Mouse (Mus musculus): ENCODE measurements around the gene Frmd6. TPM values are rescaled to one million over a fixed set of nuclear protein-coding genes. Genes with fewer than 3 reads are reported as not detected.
A peak's percentile ranks its signal among the peaks of the same experiment; 100 is the strongest.

Frmd6 gene
- polyA plus RNA-seq, 1 experiment from 2014 or later, result 28.2 TPM

DNA sequence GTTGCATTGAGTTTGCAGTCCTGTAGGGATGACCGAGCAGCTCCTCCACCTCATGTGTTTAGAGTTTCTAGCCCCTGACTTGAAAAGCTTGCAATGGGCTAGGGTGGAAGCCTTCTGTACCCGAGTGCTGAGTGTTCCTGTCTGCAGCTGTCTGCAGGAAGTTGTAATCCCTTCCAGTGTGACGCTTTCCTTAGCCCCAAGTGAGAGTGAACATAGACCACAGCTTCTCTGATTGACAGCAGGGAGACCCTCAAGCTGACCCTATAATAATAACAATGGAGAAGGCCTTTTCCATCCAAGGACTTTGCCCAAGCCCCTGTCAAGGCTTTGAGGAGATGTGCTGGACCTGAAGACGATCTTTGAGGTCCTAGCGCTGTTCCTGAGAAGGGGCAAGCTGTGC lies 65.1 kb downstream of the Frmd6 start:
- H3K27me3 ChIP-seq, result no peaks in the 10 kb centered on the region
- ATAC-seq (ENCODE audit: low FRiP score), result no peak
- H3K27ac ChIP-seq, result no peak overlapping the region
- peaks cover 31% of the 10 kb centered on the region for H3K36me3 ChIP-seq
- WGBS, result 67% methylated on average over 5 of the region's 5 CpGs
- no peak overlapping the region for H3K4me2 ChIP-seq (replicated peaks)
- no peaks in the 10 kb centered on the region for H3K4me1 ChIP-seq
- no peaks in the 10 kb centered on the region for H3K9me3 ChIP-seq (replicated peaks)
- H3K9ac ChIP-seq, result no peak overlapping the region
- H3K4me3 ChIP-seq, result no peak overlapping the region

DNA sequence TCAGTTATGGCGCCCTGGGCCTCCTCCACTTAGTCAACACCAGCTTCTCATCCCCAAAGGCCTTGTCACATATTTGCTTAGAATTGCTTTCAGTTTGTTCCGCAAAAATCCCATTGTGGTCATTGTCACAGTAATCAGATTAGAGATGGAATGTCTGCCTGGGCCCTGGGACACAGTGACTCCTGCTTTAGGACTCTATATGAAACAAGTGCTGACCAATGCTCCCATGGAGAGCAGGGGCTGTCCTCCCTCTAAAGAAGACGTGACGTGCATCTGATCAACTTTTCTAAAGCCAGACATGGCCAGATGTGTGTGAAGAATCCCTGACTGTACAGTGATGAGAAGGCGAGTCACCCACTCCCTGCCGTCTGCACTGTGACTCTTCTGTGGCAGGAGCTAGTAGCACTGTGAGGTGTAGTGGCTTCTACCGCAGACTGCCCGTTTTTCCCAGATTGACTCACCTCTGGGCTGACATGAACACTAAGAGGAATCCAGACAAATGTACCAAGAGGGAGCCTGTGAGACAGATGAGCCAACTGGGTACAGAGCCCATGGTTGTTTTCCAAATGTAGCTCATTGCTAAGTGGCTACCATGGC lies 65.7 kb downstream of the Frmd6 start:
- no peaks in the 10 kb centered on the region for H3K27me3 ChIP-seq
- WGBS, result 86% methylated on average over 8 of the region's 8 CpGs
- H3K4me1 ChIP-seq, result no peaks in the 10 kb centered on the region
- H3K27ac ChIP-seq, result no peak overlapping the region
- peaks cover 34% of the 10 kb centered on the region for H3K36me3 ChIP-seq
- no peak overlapping the region for H3K9ac ChIP-seq
- ATAC-seq (ENCODE audit: low FRiP score), result no peak
- H3K4me3 ChIP-seq, result no peak overlapping the region
- H3K4me2 ChIP-seq (replicated peaks), result no peak overlapping the region
- no peaks in the 10 kb centered on the region for H3K9me3 ChIP-seq (replicated peaks)

DNA sequence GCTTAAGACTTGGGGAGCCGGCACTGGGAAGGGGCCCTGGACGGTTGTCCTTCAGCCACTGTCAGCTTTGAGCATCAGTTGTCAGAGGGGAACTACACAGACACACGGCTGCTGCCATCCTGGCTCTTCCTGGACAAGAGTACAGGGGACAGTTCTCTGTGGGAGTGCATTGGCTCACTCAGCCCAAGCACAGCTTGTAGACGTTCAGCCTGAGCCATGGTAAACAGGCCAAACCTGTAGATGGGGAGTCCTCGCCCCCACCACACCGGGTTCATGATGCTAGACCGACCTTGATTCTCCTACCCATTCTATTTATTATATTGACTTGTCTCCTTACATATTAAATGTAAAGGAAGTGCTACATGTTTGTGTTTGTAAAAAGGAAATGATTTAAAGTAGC lies 70.0 kb downstream of the Frmd6 start:
- Histone ChIP-seq H3K4me1 (no peaks in the 10 kb centered on the region), H3K4me2 (replicated peaks) (no peak overlapping the region), H3K9me3 (replicated peaks) (no peaks in the 10 kb centered on the region), H3K27ac (no peak overlapping the region), H3K9ac (no peak overlapping the region), H3K4me3 (no peak overlapping the region), H3K36me3 (peaks cover 41% of the 10 kb centered on the region), H3K27me3 (no peaks in the 10 kb centered on the region)
- 87% methylated on average over 7 of the region's 7 CpGs for WGBS
- no peak for ATAC-seq (ENCODE audit: low FRiP score)

DNA sequence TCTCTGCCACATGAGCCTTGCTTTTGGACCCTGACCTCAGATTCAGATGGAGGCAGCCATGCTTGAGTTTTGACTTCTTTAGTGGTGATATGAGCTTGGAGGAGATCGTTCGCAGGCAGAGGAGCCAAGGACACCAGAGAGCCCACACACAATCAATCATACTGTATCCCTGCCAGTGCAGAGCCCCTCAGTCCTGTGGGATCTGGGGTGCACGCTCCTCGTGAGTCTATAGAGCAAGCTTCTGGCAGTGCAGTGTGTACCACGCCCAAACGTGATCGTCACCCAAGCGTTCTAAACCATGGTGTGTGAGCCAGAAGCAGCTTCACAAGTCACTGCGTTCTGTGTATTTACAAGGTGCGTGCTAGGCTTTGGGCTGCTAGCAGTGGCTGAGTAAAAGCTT lies 70.8 kb downstream of the Frmd6 start:
- Histone ChIP-seq H3K9me3 (replicated peaks) (no peaks in the 10 kb centered on the region), H3K36me3 (peaks cover 35% of the 10 kb centered on the region), H3K4me2 (replicated peaks) (no peak overlapping the region), H3K4me3 (no peak overlapping the region), H3K27ac (no peak overlapping the region), H3K27me3 (no peaks in the 10 kb centered on the region), H3K9ac (no peak overlapping the region), H3K4me1 (no peaks in the 10 kb centered on the region)
- ATAC-seq (ENCODE audit: low FRiP score), result no peak
- 91% methylated on average over 10 of the region's 10 CpGs for WGBS

DNA sequence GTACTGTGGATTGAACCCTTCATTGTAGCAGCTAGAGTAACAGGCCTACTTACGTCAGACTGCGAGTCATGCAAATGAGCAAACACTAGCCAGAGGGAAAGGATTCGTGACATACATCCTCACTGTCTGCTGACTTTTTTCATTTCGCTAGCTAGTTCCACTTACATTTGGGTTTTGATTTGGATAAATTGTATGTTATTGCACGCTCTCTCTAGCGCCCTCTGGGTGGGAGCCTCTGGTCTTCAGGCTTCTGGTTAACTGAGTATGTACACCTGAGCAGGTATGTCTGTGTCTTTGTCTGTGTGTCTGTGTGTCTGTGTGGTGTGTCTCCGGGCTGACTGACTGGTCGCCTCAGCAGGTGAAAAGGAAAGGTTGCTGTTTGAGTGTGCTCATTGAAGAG lies 72.1 kb downstream of the Frmd6 start:
- H3K9me3 ChIP-seq (replicated peaks), result no peaks in the 10 kb centered on the region
- peaks cover 30% of the 10 kb centered on the region for H3K36me3 ChIP-seq
- 84% methylated on average over 8 of the region's 8 CpGs for WGBS
- H3K9ac ChIP-seq, result no peak overlapping the region
- H3K4me3 ChIP-seq, result no peak overlapping the region
- H3K27me3 ChIP-seq, result no peaks in the 10 kb centered on the region
- H3K4me2 ChIP-seq (replicated peaks), result no peak overlapping the region
- H3K27ac ChIP-seq, result no peak overlapping the region
- H3K4me1 ChIP-seq, result no peaks in the 10 kb centered on the region
- no peak for ATAC-seq (ENCODE audit: low FRiP score)

DNA sequence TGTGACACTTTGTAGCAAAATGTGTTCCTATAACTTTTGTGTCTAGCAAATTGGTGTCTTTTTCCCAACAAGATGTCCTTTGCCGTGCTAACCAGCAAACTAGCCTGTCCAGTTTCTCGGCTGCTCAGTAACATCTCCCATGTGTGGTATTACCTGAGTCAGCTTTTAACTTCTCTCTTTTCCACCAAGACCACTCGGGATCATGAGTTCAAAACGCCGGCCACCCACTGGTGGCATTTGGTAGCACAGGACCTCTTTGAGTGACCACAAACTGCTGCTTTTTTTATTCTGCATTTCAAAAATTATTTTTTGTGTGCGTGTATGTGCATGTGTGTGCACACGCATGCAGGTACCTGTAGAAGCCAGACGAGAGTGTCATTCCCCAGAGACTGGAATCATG lies 73.1 kb downstream of the Frmd6 start:
- Histone ChIP-seq H3K9ac (no peak overlapping the region), H3K27me3 (no peaks in the 10 kb centered on the region), H3K4me1 (no peaks in the 10 kb centered on the region), H3K36me3 (peaks cover 26% of the 10 kb centered on the region), H3K4me3 (no peak overlapping the region), H3K27ac (no peak overlapping the region), H3K9me3 (replicated peaks) (no peaks in the 10 kb centered on the region), H3K4me2 (replicated peaks) (no peak overlapping the region)
- no peak for ATAC-seq (ENCODE audit: low FRiP score)
- WGBS, result 87% methylated on average over 8 of the region's 8 CpGs

DNA sequence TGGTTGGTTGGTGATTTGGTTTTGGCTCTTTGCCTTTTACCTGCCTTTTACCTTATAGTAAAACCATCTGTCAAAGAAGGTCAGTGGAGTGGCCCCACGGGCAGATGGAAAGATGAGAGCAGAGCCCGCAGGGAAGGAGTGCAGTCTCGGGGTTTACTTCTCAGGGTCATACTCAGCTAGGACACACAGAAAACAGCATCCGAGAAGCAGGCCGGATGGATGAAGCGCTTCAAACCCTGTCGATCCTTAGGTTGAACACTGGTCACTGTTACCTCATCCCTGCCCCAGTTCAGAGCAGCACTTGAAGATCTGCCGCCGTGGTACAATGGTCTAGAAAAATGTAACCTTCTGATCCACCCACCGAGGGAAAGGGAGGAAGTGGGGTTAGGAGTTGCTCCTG lies 79.2 kb downstream of the Frmd6 start:
- WGBS, result 90% methylated on average over 10 of the region's 10 CpGs
- Histone ChIP-seq H3K27me3 (no peaks in the 10 kb centered on the region), H3K4me3 (no peak overlapping the region), H3K36me3 (no peaks in the 10 kb centered on the region; the same call in 1 of the 2 replicates), H3K9me3 (replicated peaks) (no peaks in the 10 kb centered on the region), H3K4me1 (no peaks in the 10 kb centered on the region), H3K4me2 (replicated peaks) (no peak overlapping the region), H3K9ac (no peak overlapping the region), H3K27ac (no peak overlapping the region)
- ATAC-seq (ENCODE audit: low FRiP score), result no peak

DNA sequence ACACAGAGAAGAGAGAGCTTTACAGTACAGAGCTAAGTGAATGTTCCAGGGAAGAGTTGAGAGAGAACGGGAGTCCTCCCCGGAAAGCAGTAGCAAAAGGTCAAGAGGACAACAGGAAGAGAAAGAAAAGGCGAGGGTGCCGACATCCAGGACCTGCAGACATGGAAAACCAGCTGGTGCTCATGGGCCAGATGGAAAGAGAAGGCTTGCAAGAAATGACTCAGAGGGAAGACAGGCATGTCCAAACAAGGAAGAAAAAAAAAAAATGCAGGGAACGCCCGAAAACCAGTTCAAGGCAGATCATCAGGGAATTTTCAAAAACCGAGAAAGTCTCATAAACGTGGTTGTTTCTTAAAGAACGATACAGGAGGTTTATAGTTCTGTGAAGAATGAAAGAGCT lies 81.6 kb downstream of the Frmd6 start:
- H3K4me3 ChIP-seq, result no peak overlapping the region
- no peak overlapping the region for H3K9ac ChIP-seq
- no peaks in the 10 kb centered on the region for H3K9me3 ChIP-seq (replicated peaks)
- H3K27ac ChIP-seq, result no peak overlapping the region
- no peak for ATAC-seq (ENCODE audit: low FRiP score)
- H3K27me3 ChIP-seq, result no peaks in the 10 kb centered on the region
- H3K4me2 ChIP-seq (replicated peaks), result no peak overlapping the region
- H3K36me3 ChIP-seq, result no peaks in the 10 kb centered on the region; the same call in 1 of the 2 replicates
- H3K4me1 ChIP-seq, result no peaks in the 10 kb centered on the region
- 86% methylated on average over 9 of the region's 9 CpGs for WGBS

DNA sequence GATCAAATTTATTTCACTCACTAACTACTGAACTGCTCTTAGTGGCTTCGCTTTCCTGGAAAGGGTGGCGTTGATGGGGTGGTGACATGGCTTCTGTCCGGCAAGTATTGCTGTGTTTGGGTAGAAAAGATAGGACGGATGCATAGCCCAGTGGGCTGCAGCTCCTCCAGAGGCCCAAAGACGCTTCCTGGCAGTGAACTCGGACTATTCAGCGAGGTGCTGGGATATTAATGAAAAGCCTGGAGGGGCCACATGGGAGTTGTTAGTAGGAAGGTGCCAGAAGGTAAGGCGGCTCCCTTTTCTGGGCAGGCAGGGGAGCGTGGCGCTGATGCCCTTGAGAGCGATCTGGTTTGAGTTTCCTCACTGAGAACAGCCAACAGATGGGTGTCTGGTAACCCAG lies 82.3 kb downstream of the Frmd6 start:
- no peak overlapping the region for H3K4me2 ChIP-seq (replicated peaks)
- H3K4me3 ChIP-seq, result no peak overlapping the region
- 91% methylated on average over 11 of the region's 11 CpGs for WGBS
- H3K27me3 ChIP-seq, result no peaks in the 10 kb centered on the region
- no peaks in the 10 kb centered on the region for H3K9me3 ChIP-seq (replicated peaks)
- H3K9ac ChIP-seq, result no peak overlapping the region
- ATAC-seq (ENCODE audit: low FRiP score), result no peak
- H3K4me1 ChIP-seq, result no peaks in the 10 kb centered on the region
- no peak overlapping the region for H3K27ac ChIP-seq
- H3K36me3 ChIP-seq, result no peaks in the 10 kb centered on the region; the same call in 1 of the 2 replicates

DNA sequence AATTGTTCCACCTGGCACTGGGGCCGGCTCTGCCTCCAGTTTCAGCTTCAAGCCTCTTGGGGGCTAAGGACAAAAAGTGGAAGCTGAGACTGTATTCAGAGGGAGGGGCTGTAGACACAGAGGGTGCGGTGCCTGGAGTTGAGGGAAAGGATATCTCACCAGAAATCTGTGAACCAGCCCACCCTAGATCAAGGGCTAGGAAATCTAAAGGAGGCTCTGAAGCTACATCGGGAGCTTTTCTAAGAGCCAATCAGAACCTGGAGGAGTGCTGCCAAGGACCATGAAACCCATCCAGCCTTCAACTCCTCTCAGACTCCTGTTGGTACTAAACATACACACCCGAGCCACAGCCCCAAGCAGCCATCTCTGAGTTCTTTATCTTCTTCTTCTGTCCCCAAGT lies 82.8 kb downstream of the Frmd6 start:
- H3K4me3 ChIP-seq, result no peak overlapping the region
- 85% methylated on average over 4 of the region's 4 CpGs for WGBS
- ATAC-seq (ENCODE audit: low FRiP score), result no peak
- H3K36me3 ChIP-seq, result no peaks in the 10 kb centered on the region; the same call in 1 of the 2 replicates
- no peaks in the 10 kb centered on the region for H3K27me3 ChIP-seq
- H3K27ac ChIP-seq, result no peak overlapping the region
- no peak overlapping the region for H3K4me2 ChIP-seq (replicated peaks)
- no peaks in the 10 kb centered on the region for H3K9me3 ChIP-seq (replicated peaks)
- no peaks in the 10 kb centered on the region for H3K4me1 ChIP-seq
- H3K9ac ChIP-seq, result no peak overlapping the region

DNA sequence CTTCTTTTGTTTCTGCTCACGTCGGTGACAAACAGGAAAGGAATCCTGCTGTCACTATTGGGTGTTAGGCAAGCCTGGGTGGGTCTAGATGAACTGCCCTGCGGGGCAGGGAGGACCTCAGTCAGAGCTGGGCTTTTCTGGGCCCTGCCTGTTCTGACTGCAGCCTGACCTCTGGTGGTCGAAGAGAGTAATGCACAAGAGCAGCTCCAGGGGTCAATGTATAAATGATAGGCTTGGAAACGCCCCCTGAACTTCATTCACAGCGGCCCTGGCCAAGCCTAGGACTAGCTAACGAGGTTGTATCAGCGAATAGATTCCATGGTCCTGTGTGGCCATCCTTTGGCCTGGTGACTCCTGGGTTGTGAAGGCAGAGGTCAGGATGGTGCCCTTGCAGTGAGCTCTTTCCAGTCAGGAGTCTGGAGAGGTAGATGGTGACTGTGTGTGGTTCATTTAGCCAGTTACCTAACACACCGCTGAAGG lies 85.0 kb downstream of the Frmd6 start:
- Histone ChIP-seq H3K9me3 (replicated peaks) (no peaks in the 10 kb centered on the region), H3K4me2 (replicated peaks) (no peak overlapping the region), H3K9ac (no peak overlapping the region), H3K4me1 (no peaks in the 10 kb centered on the region), H3K27me3 (no peaks in the 10 kb centered on the region), H3K27ac (no peak overlapping the region), H3K4me3 (no peak overlapping the region), H3K36me3 (no peaks in the 10 kb centered on the region)
- ATAC-seq (ENCODE audit: low FRiP score), result peak; percentile 63
- 14% methylated on average over 9 of the region's 9 CpGs for WGBS

DNA sequence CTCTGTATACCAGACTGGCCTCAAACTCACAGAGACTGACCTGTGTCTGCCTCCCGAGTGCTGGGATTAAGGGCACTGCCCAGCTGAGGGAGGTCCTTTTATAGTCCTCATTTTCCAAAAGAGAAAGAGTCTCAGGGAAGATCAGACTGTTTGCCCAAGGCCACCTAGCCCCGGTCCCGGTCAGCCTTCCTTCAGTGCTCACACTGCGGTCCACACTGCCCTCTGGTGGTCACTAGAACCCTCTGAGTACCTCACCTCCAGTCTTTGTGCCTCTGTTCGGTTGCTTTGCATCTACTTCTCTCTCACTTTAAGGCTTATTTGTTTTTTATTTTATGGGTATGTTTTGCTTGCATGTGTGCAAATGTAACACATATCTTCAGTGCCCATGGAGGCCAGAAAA lies 85.7 kb downstream of the Frmd6 start:
- WGBS, result 11% methylated on average over 5 of the region's 5 CpGs
- no peaks in the 10 kb centered on the region for H3K9me3 ChIP-seq (replicated peaks)
- H3K4me3 ChIP-seq, result no peak overlapping the region
- no peaks in the 10 kb centered on the region for H3K36me3 ChIP-seq
- no peaks in the 10 kb centered on the region for H3K27me3 ChIP-seq
- H3K9ac ChIP-seq, result no peak overlapping the region
- no peak overlapping the region for H3K4me2 ChIP-seq (replicated peaks)
- no peaks in the 10 kb centered on the region for H3K4me1 ChIP-seq
- H3K27ac ChIP-seq, result no peak overlapping the region
- ATAC-seq (ENCODE audit: low FRiP score), result peak; percentile 71; the same call in 1 of the 2 replicates

DNA sequence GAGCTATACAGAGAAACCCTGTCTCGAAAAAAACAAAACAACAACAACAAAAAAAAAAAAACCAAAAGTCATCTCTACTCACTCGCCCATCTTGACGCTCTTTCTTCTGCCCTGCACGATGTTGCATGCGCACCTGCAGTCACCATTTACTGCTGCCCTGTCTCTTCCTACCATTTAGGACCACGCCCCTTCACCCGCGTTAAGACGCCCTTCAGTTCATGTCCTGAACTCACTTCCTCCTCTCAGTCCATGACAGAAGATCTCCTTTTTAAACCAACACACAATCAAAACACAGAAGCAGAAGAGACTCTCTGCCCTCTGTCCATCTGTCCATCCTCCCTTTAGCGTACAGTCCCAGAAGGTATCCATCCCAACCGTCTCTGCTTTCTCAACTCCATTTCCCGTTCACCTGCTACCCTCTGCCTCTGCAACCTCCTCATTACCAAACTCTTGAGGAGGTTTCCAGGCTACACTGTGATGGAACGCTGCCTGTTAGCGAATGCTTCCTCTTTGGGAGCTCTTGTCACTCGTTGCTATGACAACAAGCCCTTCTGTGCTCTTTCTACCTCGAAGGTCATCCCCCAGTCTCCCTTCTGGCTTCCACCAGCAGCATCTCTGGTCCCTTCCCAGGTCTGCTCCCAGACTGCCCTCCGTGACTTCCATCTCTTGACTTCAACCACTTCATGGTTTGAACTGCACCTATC lies 86.5 kb downstream of the Frmd6 start:
- ATAC-seq (ENCODE audit: low FRiP score), result no peak
- Histone ChIP-seq H3K36me3 (no peaks in the 10 kb centered on the region), H3K9me3 (replicated peaks) (no peaks in the 10 kb centered on the region), H3K27me3 (no peaks in the 10 kb centered on the region), H3K9ac (no peak overlapping the region), H3K27ac (no peak overlapping the region), H3K4me1 (no peaks in the 10 kb centered on the region), H3K4me2 (replicated peaks) (no peak overlapping the region), H3K4me3 (no peak overlapping the region)
- WGBS, result 67% methylated on average over 17 of the region's 17 CpGs
